Mouse (Mus musculus) heart, embryonic 16.5 days (tissue): ENCODE data around the gene 9130213A22Rik. TPM values are rescaled to one million over a fixed set of nuclear protein-coding genes. Genes with fewer than 3 reads are reported as not detected.

ENCODE experiments used
- ATAC-seq: fragments of 200-750 bp; cut with Nextera tagmentation; replicated peaks from 2 replicates; pipeline ENCODE4 v1.8.0; 2017; ENCODE audit warnings: moderate number of reproducible peaks; ENCODE audit not compliant: insufficient read depth, low FRiP score; ENCODE audit errors: extremely low read depth
- H3K27ac ChIP-seq: fragments of 300-500 bp; sonication (generic); 2 replicates; pipeline ENCODE4 v1.5.1; 2014; ENCODE audit warnings: mild to moderate bottlenecking, low read length, control low read depth, moderate library complexity
- H3K27me3 ChIP-seq: fragments of 300-500 bp; sonication (generic); 2 replicates; pipeline ENCODE4 v1.6.1; 2014; ENCODE audit warnings: low read length, mixed read lengths; ENCODE audit not compliant: control insufficient read depth, insufficient read depth
- H3K36me3 ChIP-seq: fragments of 300-500 bp; sonication (generic); 2 replicates; pipeline ENCODE4 v1.6.1; 2014; ENCODE audit not compliant: control insufficient read depth, insufficient read depth
- H3K4me1 ChIP-seq: fragments of 300-500 bp; sonication (generic); 2 replicates; pipeline ENCODE4 v1.6.1; 2014; ENCODE audit warnings: low read length, mixed read lengths; ENCODE audit not compliant: control insufficient read depth, insufficient read depth
- H3K4me2 ChIP-seq: fragments of 300-500 bp; sonication (generic); 2 replicates; pipeline ENCODE4 v1.6.1; 2014; ENCODE audit warnings: low read depth, mild to moderate bottlenecking, control low read depth, low read length
- H3K4me3 ChIP-seq: fragments of 300-500 bp; sonication (generic); 2 replicates; pipeline ENCODE4 v1.5.1; 2014; ENCODE audit warnings: mild to moderate bottlenecking, control low read depth, low read length
- H3K9ac ChIP-seq: fragments of 300-500 bp; sonication (generic); 2 replicates; pipeline ENCODE4 v1.6.1; 2014; ENCODE audit warnings: low read length, control low read depth
- H3K9me3 ChIP-seq: fragments of 300-500 bp; sonication (generic); replicated peaks from 2 replicates; pipeline ENCODE4 v1.6.1; 2016; ENCODE audit warnings: low read length; ENCODE audit not compliant: control insufficient read depth
- WGBS: fragments of 180-500 bp; shearing (Covaris S2); extraction: QIAGEN DNeasy Blood & Tissue Kit; methylation state at CpG from one replicate; pipeline ENCODE4 v1.1.7; 2014; 5-methylcytosine and 5-hydroxymethylcytosine counted together
- polyA plus RNA-seq: library from polyadenylated mRNA; unstranded; fragments of >200 nt; fragmentation: Nextera tagmentation; extraction: Ambion mirVana; gene quantifications from 2 replicates; pipeline ENCODE4 v1.2.1, GENCODE M21; 2015

9130213A22Rik gene
- polyA plus RNA-seq, 1 experiment from 2014 or later, result 0.41 TPM

DNA sequence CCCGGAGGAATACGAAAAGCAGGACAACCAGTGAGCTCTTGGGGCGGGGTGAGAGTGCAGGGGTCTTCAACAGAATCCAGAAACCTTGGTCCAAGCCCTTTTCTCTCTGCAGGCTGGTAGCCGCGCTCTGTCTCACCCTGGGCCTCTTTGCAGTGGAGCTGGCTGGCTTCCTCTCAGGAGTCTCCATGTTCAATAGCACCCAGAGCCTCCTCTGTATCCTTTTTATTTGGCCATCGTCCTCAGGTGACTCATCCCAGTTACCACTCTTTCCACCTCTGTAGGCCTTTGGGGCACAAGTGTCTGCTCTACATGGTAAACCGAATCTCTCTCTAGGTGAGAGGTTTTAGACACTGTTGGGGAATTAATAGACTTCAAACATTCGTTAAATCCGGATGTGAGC is 51.1 kb downstream of the 9130213A22Rik start:
- peak overlapping the region; percentile 80 for H3K4me3 ChIP-seq
- peak overlapping the region; percentile 96 for H3K27ac ChIP-seq
- peaks cover 39% of the 10 kb centered on the region for H3K4me1 ChIP-seq
- ATAC-seq, result no peak
- peak overlapping the region; percentile 63 for H3K4me2 ChIP-seq
- H3K36me3 ChIP-seq, result no peaks in the 10 kb centered on the region
- H3K9ac ChIP-seq, result peak overlapping the region; percentile 92
- 28% methylated on average over 9 of the region's 9 CpGs for whole genome bisulfite sequencing
- H3K27me3 ChIP-seq, result no peaks in the 10 kb centered on the region
- H3K9me3 ChIP-seq, result no peaks in the 10 kb centered on the region

- H3K27me3 ChIP-seq, result no peaks in the 10 kb centered on the region
- no peaks in the 10 kb centered on the region for H3K36me3 ChIP-seq
- ATAC-seq, result peak; percentile 84
- H3K4me1 ChIP-seq, result peaks cover 42% of the 10 kb centered on the region
- H3K27ac ChIP-seq, result peak within 1 kb of the TSS; percentile 96
- peak within 1 kb of the TSS; percentile 80 for H3K4me3 ChIP-seq
- peak within 1 kb of the TSS; percentile 92 for H3K9ac ChIP-seq
- H3K4me2 ChIP-seq, result peak within 1 kb of the TSS; percentile 63
- no peaks in the 10 kb centered on the region for H3K9me3 ChIP-seq
- under 1% methylated on average over 47 of the region's 47 CpGs for WGBS
Measured at GRCm38 (mm10) chr11:69070590-69071222, 51.7 kb downstream of the 9130213A22Rik start, which contains the start of gene Tmem107. TSS of gene Tmem107 (plus strand) at chr11:69070806.

DNA sequence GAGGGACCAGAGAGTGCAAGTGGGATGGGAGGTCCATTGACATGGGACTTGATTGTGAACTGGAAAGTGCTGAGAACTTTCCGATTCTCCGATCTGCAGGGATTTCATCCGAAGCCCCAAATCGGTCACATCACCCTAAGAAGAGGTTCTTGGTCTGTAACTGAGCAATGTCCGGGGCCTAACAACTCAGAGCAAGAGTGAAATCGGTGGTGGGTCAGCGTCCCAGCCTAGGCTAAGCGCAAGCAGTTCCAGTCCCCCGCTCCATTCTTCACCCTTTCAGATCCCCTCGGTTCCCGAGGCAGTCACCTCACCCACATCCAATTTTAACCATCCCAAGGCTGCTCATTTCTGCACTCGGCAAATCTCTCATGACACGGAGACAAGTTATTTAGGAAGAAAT is 52.3 kb downstream of the 9130213A22Rik start:
- peak overlapping the region; percentile 92 for H3K9ac ChIP-seq
- peak overlapping the region; percentile 96 for H3K27ac ChIP-seq
- H3K36me3 ChIP-seq, result no peaks in the 10 kb centered on the region
- H3K4me2 ChIP-seq, result peak overlapping the region; percentile 63
- no peak for ATAC-seq
- no peaks in the 10 kb centered on the region for H3K27me3 ChIP-seq
- 1% methylated on average over 13 of the region's 13 CpGs for WGBS
- H3K4me3 ChIP-seq, result peak overlapping the region; percentile 80
- H3K9me3 ChIP-seq, result no peaks in the 10 kb centered on the region
- H3K4me1 ChIP-seq, result peaks cover 42% of the 10 kb centered on the region

Other genes with a start within 250 kb of the 9130213A22Rik start
- 0.09 and 0.13 TPM in 2 replicates for gene Rnf222, start 234.0 kb downstream of the 9130213A22Rik start, polyA plus RNA-seq
- 505 and 551 TPM in 2 replicates for gene Rpl26, start 221.0 kb downstream of the 9130213A22Rik start, polyA plus RNA-seq
- not detected in 2 replicates for gene Odf4, start 195.5 kb downstream of the 9130213A22Rik start, polyA plus RNA-seq
- gene Arhgef15, start 165.1 kb downstream of the 9130213A22Rik start, polyA plus RNA-seq, result 13.1 and 15.4 TPM in 2 replicates
- 1.7 and 2.2 TPM in 2 replicates for gene Slc25a35, start 154.5 kb downstream of the 9130213A22Rik start, polyA plus RNA-seq
- 79.2 and 84.3 TPM in 2 replicates for gene Rangrf, start 147.4 kb downstream of the 9130213A22Rik start, polyA plus RNA-seq
- gene Pfas, start 114.1 kb downstream of the 9130213A22Rik start, polyA plus RNA-seq, result 16.7 and 19.2 TPM in 2 replicates
- 44.4 and 49.5 TPM in 2 replicates for gene Ctc1, start 106.7 kb downstream of the 9130213A22Rik start, polyA plus RNA-seq
- 85.7 and 95.3 TPM in 2 replicates for gene Aurkb, start 76.9 kb downstream of the 9130213A22Rik start, polyA plus RNA-seq
- 11.2 and 12.0 TPM in 2 replicates for gene Borcs6, start 62.9 kb downstream of the 9130213A22Rik start, polyA plus RNA-seq
- gene Tmem107, start 51.8 kb downstream of the 9130213A22Rik start, polyA plus RNA-seq, result 43.3 and 46.5 TPM in 2 replicates
- gene Vamp2, start 34.1 kb downstream of the 9130213A22Rik start, polyA plus RNA-seq, result 84.1 and 91.1 TPM in 2 replicates
- gene Per1, start 27.4 kb downstream of the 9130213A22Rik start, polyA plus RNA-seq, result 19.6 and 21.9 TPM in 2 replicates
- 0.50 TPM in 2 replicates for gene Hes7, start 2.2 kb downstream of the 9130213A22Rik start, polyA plus RNA-seq
- gene Aloxe3, start 3.3 kb upstream of the 9130213A22Rik start, polyA plus RNA-seq, result 0.08 and 0.26 TPM in 2 replicates
- not detected in 2 replicates for gene Alox12b, start 34.4 kb upstream of the 9130213A22Rik start, polyA plus RNA-seq
- 1.7 TPM in 2 replicates for gene Alox8, start 75.3 kb upstream of the 9130213A22Rik start, polyA plus RNA-seq
- 0.05 and 0.10 TPM in 2 replicates for gene Gucy2e, start 114.4 kb upstream of the 9130213A22Rik start, polyA plus RNA-seq
- gene Cntrob, start 201.2 kb upstream of the 9130213A22Rik start, polyA plus RNA-seq, result 16.1 and 16.2 TPM in 2 replicates
- gene Trappc1, start 201.4 kb upstream of the 9130213A22Rik start, polyA plus RNA-seq, result 176 and 179 TPM in 2 replicates
- gene Kcnab3, start 203.7 kb upstream of the 9130213A22Rik start, polyA plus RNA-seq, result 0.79 and 1.2 TPM in 2 replicates
- gene Rnf227, start 217.9 kb upstream of the 9130213A22Rik start, polyA plus RNA-seq, result 6.5 TPM in 2 replicates
- 13.3 and 19.8 TPM in 2 replicates for gene Chd3, start 246.8 kb upstream of the 9130213A22Rik start, polyA plus RNA-seq